In the genomic region with DNA sequence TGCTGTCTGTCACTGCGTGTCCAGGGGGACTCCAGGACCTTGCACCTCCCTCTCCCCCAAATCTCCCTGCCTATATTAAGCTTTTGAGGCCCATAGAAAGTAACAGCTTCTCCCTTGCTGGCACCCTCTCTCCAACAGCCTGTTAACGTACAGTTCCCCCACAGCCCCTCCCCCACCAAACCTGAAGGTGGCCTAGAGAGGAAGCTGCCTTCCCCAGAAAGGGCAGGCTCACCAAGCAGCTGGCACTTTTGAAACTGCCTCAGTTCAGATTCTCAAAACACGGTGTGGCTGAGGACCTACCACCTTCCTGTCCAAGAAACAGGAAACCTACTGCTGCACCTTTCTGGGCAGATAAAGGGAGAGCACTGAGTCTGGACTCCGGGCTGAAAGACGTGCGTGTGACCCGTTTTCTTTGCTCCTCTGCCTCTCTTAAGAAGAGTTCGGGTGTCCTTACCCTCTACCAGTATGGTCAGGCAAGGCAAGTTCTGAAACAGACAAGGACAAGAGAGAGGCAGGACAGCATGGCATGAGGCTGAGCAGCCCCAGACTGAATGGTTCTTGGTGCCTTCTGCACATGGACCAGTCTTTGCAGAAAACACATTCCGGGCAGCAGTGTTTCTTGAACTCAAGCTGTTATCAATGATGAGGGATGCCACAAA, we compare ENCODE assay signal across 8 mouse cellular contexts. TPM values are rescaled to one million over a fixed set of nuclear protein-coding genes. Genes with fewer than 3 reads are reported as not detected.
DNase-seq lines count a peak whose midpoint lies in the region; ATAC-seq lines count a peak whose summit lies in the region.

No protein-coding gene starts in this region.

- peaks cover 51% of the 10 kb centered on the region for H3K4me1 ChIP-seq in heart, embryonic 13.5 days
- peaks cover 53% of the 10 kb centered on the region for H3K4me1 ChIP-seq in hindbrain, embryonic 13.5 days (replicated peaks)

- ATAC-seq in heart, embryonic 13.5 days (ENCODE audit: extremely low read depth, insufficient number of reproducible peaks, low FRiP score, low TSS enrichment): no peak
- ATAC-seq in activated CD4-positive, CD25-positive, alpha-beta regulatory T cell, adult 4 months: peak; percentile 47
- ATAC-seq in hindbrain, embryonic 13.5 days (ENCODE audit: low FRiP score): no peak

- DNase-seq in heart, postnatal 14 days: no peak
- DNase-seq in lung, postnatal 10 days: peak; percentile 40
- DNase-seq in spleen, adult 18-20 months: peak; percentile 60 to 69
- no peak for DNase-seq in yolk sac, embryonic 10.5 days (ENCODE audit: low spot score)
- DNase-seq in embryo, embryonic 10 days (ENCODE audit: low spot score): no peak

- peak overlapping the region; percentile 96 for H3K9ac ChIP-seq in heart, embryonic 13.5 days
- peak overlapping the region; percentile 99 for H3K9ac ChIP-seq in hindbrain, embryonic 13.5 days

- peak overlapping the region; percentile 95 for H3K27ac ChIP-seq in heart, embryonic 13.5 days (replicated peaks)
- peak overlapping the region; percentile 99 for H3K27ac ChIP-seq in hindbrain, embryonic 13.5 days

- WGBS in heart, embryonic 13.5 days: 38% methylated on average over 9 of the region's 9 CpGs
- WGBS in hindbrain, embryonic 13.5 days: 55% methylated on average over 9 of the region's 9 CpGs

- intact Hi-C loops in heart, postnatal 14 days (cut with DNase I): loop anchor here (10.0 kb wide), 1 partner anchor 344 kb away; a partner anchor contains a TSS

- H3K27me3 ChIP-seq in heart, embryonic 13.5 days (replicated peaks): no peaks in the 10 kb centered on the region
- H3K27me3 ChIP-seq in hindbrain, embryonic 13.5 days: no peaks in the 10 kb centered on the region

- peak overlapping the region; percentile 89 for H3K4me2 ChIP-seq in heart, embryonic 13.5 days
- peak overlapping the region; percentile 95 for H3K4me2 ChIP-seq in hindbrain, embryonic 13.5 days

- no peaks in the 10 kb centered on the region for H3K9me3 ChIP-seq in heart, embryonic 13.5 days
- H3K9me3 ChIP-seq in hindbrain, embryonic 13.5 days: no peaks in the 10 kb centered on the region

- H3K36me3 ChIP-seq in heart, embryonic 13.5 days: peaks cover 33% of the 10 kb centered on the region
- H3K36me3 ChIP-seq in hindbrain, embryonic 13.5 days: peaks cover 33% of the 10 kb centered on the region

- peak overlapping the region; percentile 99 for H3K4me3 ChIP-seq in heart, embryonic 13.5 days
- peak overlapping the region; percentile 100 for H3K4me3 ChIP-seq in hindbrain, embryonic 13.5 days

RNA-seq across cellular contexts. Expression of a gene that starts 1.9 kb away (rescaled TPM):
- polyA plus RNA-seq in heart, embryonic 13.5 days (2015; fragmentation: Nextera tagmentation; extraction: Ambion mirVana): 81.9 and 84.7 TPM in 2 replicates
- total RNA-seq in heart, postnatal 14 days (2021): 10 to 100 TPM; 38.7 to 42.4 TPM
- polyA plus RNA-seq in activated CD4-positive, CD25-positive, alpha-beta regulatory T cell, adult 4 months (2017; shearing (Covaris generic)): 10 to 100 TPM; 72.7 to 82.3 TPM
- 168 and 169 TPM in 2 replicates for polyA plus RNA-seq in hindbrain, embryonic 13.5 days (2015; fragmentation: Nextera tagmentation; extraction: Ambion mirVana)

RNA-seq across cellular contexts. Expression of a gene that starts 15.7 kb away (rescaled TPM):
- 23.0 and 25.3 TPM in 2 replicates for polyA plus RNA-seq in heart, embryonic 13.5 days (2015; fragmentation: Nextera tagmentation; extraction: Ambion mirVana)
- total RNA-seq in heart, postnatal 14 days (2021): 10 to 100 TPM; 17.4 to 18.7 TPM
- polyA plus RNA-seq in activated CD4-positive, CD25-positive, alpha-beta regulatory T cell, adult 4 months (2017; shearing (Covaris generic)): 1 to 10 TPM; 2.1 to 2.5 TPM
- polyA plus RNA-seq in hindbrain, embryonic 13.5 days (2015; fragmentation: Nextera tagmentation; extraction: Ambion mirVana): 39.4 and 47.2 TPM in 2 replicates

RNA-seq across cellular contexts. Expression of a gene that starts 44.4 kb away (rescaled TPM):
- polyA plus RNA-seq in heart, embryonic 13.5 days (2015; fragmentation: Nextera tagmentation; extraction: Ambion mirVana): 10.5 and 12.6 TPM in 2 replicates
- 10 to 100 TPM in 1 of 2 experiments, 1 to 10 TPM in 1; 9.1 to 11.9 TPM for total RNA-seq in heart, postnatal 14 days (2021)
- polyA plus RNA-seq in activated CD4-positive, CD25-positive, alpha-beta regulatory T cell, adult 4 months (2017; shearing (Covaris generic)): not detected
- 0.30 and 0.57 TPM in 2 replicates for polyA plus RNA-seq in hindbrain, embryonic 13.5 days (2015; fragmentation: Nextera tagmentation; extraction: Ambion mirVana)

RNA-seq across cellular contexts. Expression of a gene that starts 48.3 kb away (rescaled TPM):
- polyA plus RNA-seq in heart, embryonic 13.5 days (2015; fragmentation: Nextera tagmentation; extraction: Ambion mirVana): 0.68 and 1.1 TPM in 2 replicates
- not detected for total RNA-seq in heart, postnatal 14 days (2021)
- polyA plus RNA-seq in activated CD4-positive, CD25-positive, alpha-beta regulatory T cell, adult 4 months (2017; shearing (Covaris generic)): not detected
- polyA plus RNA-seq in hindbrain, embryonic 13.5 days (2015; fragmentation: Nextera tagmentation; extraction: Ambion mirVana): not detected in 2 replicates

Comparison
In these comparisons a context has a peak if more than half of its experiments do, and no peak if none do; other contexts are left out.
1. DNase-seq: peak in lung, postnatal 10 days (single experiment) and spleen, adult 18-20 months (2 of 2); none in heart, postnatal 14 days (0 of 2), yolk sac, embryonic 10.5 days (single experiment) and embryo, embryonic 10 days (single experiment).